Mouse (Mus musculus) bone marrow macrophage, adult 2 months (primary cell): ENCODE data around the gene Gm47841.

Experiments
- CTCF ChIP-seq: IDR thresholded peaks from 2 replicates; pipeline ENCODE4 v1.5.1; 2012; ENCODE audit warnings: low read depth, mild to moderate bottlenecking, low read length, moderate library complexity
- POLR2A ChIP-seq: IDR thresholded peaks from 2 replicates; pipeline ENCODE4 v1.6.1; 2012; ENCODE audit warnings: mild to moderate bottlenecking, low read depth, low read length, borderline replicate concordance

DNA sequence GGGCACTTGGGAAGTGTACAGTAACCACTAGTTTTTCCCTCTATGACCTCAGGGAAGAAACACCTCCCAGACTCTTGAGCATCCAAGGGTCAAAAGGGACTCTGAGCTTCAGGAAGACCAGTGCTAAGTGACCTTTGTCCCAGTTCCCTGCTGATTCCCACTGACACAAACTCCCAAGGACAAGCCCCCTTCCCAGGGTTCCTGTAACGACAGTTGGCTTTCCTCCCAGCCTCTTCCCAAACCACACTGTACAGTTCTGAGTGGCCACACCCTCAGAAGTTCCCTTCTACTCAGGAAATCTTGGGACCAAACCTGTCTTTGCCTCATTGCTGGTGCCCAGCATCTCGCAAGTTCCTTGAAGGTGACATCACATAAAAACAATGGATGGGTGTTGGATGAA is 25.5 kb upstream of the Gm47841 start:
- TF ChIP-seq CTCF, result no peak
- no peak for TF ChIP-seq POLR2A
